Mouse (Mus musculus) ES-Bruce4 (cell line): Measurements from ENCODE around the gene Il33. TPM values are rescaled to one million over a fixed set of nuclear protein-coding genes. Genes with fewer than 3 reads are reported as not detected.

Experiments used
- H3K27ac ChIP-seq: 2 replicates; pipeline ENCODE4 v1.5.1; 2012; ENCODE audit warnings: low read length, inconsistent platforms; ENCODE audit not compliant: insufficient read depth
- H3K27me3 ChIP-seq: 2 replicates; pipeline ENCODE4 v1.6.1; 2012; ENCODE audit warnings: mild to moderate bottlenecking, low read length, inconsistent platforms; ENCODE audit not compliant: control insufficient read depth, poor library complexity, insufficient read depth, severe bottlenecking
- H3K36me3 ChIP-seq: 2 replicates; pipeline ENCODE4 v1.6.1; 2012; ENCODE audit warnings: inconsistent platforms, mild to moderate bottlenecking, low read length, moderate library complexity; ENCODE audit not compliant: control insufficient read depth, poor library complexity, insufficient read depth, severe bottlenecking
- H3K4me1 ChIP-seq: one replicate; pipeline ENCODE4 v1.8.1; 2011; ENCODE audit warnings: low read length; ENCODE audit not compliant: control insufficient read depth, insufficient read depth
- H3K4me3 ChIP-seq: 2 replicates; pipeline ENCODE4 v1.5.1; 2011; ENCODE audit warnings: low read depth, mild to moderate bottlenecking, low read length
- H3K9ac ChIP-seq: 2 replicates; pipeline ENCODE4 v1.6.1; 2012; ENCODE audit warnings: low read depth, mild to moderate bottlenecking, inconsistent platforms; ENCODE audit not compliant: poor library complexity, severe bottlenecking
- H3K9me3 ChIP-seq: replicated peaks from 2 replicates; pipeline ENCODE4 v1.6.1; 2012; ENCODE audit warnings: mild to moderate bottlenecking, low read length, inconsistent platforms; ENCODE audit not compliant: control insufficient read depth, poor library complexity, insufficient read depth, severe bottlenecking
- CTCF ChIP-seq: IDR thresholded peaks from one replicate; pipeline ENCODE4 v1.8.1; 2011; ENCODE audit warnings: low read depth, low read length
- EP300 ChIP-seq: IDR thresholded peaks from 2 replicates; pipeline ENCODE4 v1.6.1; 2011; ENCODE audit warnings: low read depth, low read length; ENCODE audit not compliant: insufficient read depth
- POLR2A ChIP-seq: IDR thresholded peaks from one replicate; pipeline ENCODE4 v1.8.1; 2011; ENCODE audit warnings: low read length; ENCODE audit not compliant: insufficient read depth
- polyA plus RNA-seq: library from polyadenylated mRNA; stranded (reverse); fragments of >200 nt; gene quantifications from 2 replicates; pipeline ENCODE4 v1.2.4, GENCODE M21; 2011; ENCODE audit warnings: low read depth; ENCODE audit not compliant: missing spikeins, insufficient read depth, insufficient read length

Gene Il33
- polyA plus RNA-seq, 1 experiment = 5.3 TPM

DNA sequence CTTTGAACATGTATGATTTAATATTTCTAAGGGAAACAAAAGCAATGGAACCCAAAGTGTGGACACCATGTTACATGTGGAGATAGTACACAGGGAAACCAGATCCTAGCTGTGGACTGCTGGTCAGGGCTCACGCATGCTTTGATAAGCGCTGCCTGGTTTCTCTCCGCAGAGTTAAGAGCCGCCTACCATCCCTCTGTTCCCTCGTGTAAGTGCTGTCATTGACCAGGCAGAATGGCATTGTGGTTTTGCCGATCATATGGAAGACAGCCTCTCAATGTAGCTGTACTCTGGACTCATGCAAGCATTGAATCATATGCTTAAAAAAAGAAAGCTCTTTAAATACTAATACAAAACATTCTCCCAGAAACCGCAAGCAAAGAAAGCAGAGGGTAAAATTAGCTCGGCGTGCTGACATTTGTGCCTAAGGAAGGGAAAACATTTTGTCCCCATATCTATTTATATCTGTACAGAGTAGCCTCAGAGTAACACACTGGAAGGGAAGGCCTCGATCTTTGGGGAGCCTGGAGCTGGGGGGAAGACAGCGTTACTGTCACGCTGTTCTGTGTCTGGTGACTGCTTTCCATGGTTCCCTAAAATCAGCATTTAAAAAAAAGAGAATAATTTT is 61.7 kb downstream of the Il33 start:
- Histone ChIP-seq H3K9ac (no peak overlapping the region), H3K27ac (no peak overlapping the region), H3K36me3 (no peaks in the 10 kb centered on the region), H3K4me3 (no peak overlapping the region), H3K9me3 (no peaks in the 10 kb centered on the region), H3K27me3 (no peaks in the 10 kb centered on the region), H3K4me1 (no peaks in the 10 kb centered on the region)
- TF ChIP-seq EP300 (no peak), POLR2A (no peak), CTCF (no peak)

DNA sequence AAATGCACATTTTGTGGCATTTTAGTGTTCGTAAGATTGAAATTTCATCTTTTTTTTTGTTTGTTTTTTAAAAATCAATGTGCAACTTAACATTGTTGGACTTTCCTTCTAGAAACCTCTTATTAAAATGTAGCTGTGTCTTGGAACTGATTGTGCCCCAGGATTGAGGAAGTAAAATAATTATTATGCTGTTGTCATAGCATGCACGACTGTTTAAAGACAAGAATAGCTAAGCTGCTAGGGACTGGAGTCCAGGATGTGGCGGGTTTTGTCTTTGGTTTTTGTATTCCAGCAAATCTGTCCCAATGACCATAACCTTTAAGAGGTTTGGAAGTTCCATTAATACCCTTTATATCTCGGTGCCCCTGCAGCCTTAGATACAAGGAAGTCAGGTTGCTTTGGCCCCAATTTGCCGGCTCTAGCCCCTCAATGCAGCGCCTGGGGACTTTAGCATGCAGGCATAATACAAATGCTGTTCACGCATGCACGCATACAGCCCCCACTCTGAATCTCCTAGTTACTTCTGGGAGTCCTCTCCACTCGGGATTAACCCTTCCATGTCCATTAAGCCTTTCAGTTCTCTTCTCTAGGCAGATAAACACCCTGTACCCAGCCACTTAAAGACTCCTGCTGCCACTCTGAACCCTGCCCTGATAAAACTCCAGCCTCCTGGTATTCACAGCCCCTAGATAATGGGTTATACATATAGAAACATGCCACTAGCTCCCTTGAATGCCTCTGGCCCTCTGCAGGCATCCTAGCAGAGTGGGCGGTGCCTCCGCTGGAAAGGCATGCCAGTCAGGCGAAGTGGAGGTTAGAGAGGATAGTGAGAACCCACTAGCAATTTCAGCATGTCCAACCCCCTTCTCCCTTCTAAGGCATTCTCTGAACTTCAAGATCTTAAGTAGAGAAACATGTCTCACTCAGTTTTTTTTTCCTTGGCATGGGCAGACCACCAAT is 75.8 kb downstream of the Il33 start:
- Histone ChIP-seq H3K4me1 (no peaks in the 10 kb centered on the region), H3K9ac (no peak overlapping the region), H3K27me3 (no peaks in the 10 kb centered on the region), H3K9me3 (no peaks in the 10 kb centered on the region), H3K36me3 (no peaks in the 10 kb centered on the region), H3K27ac (no peak overlapping the region), H3K4me3 (no peak overlapping the region)
- TF ChIP-seq EP300 = no peak
- TF ChIP-seq CTCF = no peak
- TF ChIP-seq POLR2A = no peak

DNA sequence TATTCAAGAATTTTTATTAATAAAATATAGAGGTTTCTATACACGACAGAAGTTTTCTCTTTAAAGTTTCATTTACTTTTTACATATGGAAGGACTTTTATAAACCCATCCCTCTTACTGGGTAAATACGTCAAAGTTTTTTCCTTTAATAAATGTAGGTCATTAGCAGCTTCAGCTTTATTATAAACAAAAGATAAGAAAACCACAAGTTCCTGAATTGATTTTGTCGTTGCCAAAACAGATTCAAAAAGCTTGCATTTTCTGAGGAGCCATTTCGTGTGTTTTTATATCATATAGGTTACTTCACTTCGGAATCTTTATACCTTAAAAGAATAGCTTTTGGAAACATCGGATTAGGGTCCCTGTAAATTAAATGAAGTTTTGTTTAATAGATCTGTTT is 76.6 kb downstream of the Il33 start:
- no peaks in the 10 kb centered on the region for H3K4me1 ChIP-seq
- H3K27ac ChIP-seq = no peak overlapping the region
- H3K36me3 ChIP-seq = no peaks in the 10 kb centered on the region
- no peak overlapping the region for H3K9ac ChIP-seq
- no peaks in the 10 kb centered on the region for H3K9me3 ChIP-seq
- no peak overlapping the region for H3K4me3 ChIP-seq
- H3K27me3 ChIP-seq = no peaks in the 10 kb centered on the region
- TF ChIP-seq CTCF = no peak
- no peak for TF ChIP-seq EP300
- no peak for TF ChIP-seq POLR2A

DNA sequence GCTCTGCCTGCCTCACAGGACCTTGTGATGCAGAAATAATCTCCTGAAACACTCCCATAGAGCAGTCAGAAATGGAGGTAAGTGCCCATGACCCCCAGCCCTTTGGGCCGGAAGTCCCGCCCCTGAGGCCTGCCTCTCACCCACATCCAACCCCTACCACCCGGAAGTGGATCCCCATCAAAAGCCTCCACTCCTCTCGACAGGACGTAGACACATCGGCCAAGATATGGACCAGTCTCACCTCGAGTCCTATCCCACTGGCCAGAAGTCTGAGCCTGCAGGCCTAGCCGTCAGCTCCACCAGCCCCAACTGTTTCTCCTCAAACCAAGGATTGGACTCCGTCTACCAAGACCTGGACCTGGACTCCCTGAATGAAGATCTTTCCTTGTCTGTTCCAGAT is 78.7 kb downstream of the Il33 start, which contains the start of gene Trpd52l3:
Gene Trpd52l3, plus strand, starts transcription at position 170 of the 400 bp plus-strand sequence.
- H3K4me1 ChIP-seq = no peaks in the 10 kb centered on the region
- H3K27me3 ChIP-seq = no peaks in the 10 kb centered on the region
- H3K9ac ChIP-seq = no peak within 1 kb of the TSS
- H3K36me3 ChIP-seq = no peaks in the 10 kb centered on the region
- H3K9me3 ChIP-seq = no peaks in the 10 kb centered on the region
- H3K4me3 ChIP-seq = no peak within 1 kb of the TSS
- no peak within 1 kb of the TSS for H3K27ac ChIP-seq
- no peak for TF ChIP-seq EP300
- TF ChIP-seq CTCF = no peak
- no peak for TF ChIP-seq POLR2A

DNA sequence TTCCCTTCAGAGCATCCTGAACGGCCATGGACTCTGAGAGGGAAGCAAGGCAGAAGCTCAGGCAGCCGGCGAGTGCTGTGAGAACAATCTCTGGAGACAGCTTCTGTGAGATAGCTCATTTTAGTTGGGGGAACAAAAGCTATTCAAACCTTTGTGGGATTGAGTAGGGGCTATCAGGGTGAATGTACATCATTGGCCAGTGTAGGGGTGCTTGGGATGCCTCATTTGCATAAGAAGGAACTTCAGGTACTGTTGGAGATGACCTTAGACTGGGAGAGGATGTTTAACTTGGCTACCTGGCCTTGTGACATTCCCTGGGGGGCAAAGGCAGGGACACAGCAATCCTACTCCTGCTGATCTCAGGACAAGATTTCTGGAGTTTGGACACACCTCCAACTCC is 81.5 kb downstream of the Il33 start:
- Histone ChIP-seq H3K27me3 (no peaks in the 10 kb centered on the region; the same call in 1 of the 2 replicates), H3K4me1 (no peaks in the 10 kb centered on the region), H3K36me3 (no peaks in the 10 kb centered on the region), H3K4me3 (no peak overlapping the region), H3K27ac (no peak overlapping the region), H3K9ac (no peak overlapping the region), H3K9me3 (no peaks in the 10 kb centered on the region)
- no peak for TF ChIP-seq CTCF
- TF ChIP-seq EP300 = peak; percentile 58; the same call in 1 of the 2 replicates
- TF ChIP-seq POLR2A = no peak

Other genes with a start within 250 kb of the Il33 start
- 0.99 TPM in 1 of 2 replicates, not detected in the other for gene Mlana, start 227.3 kb upstream of the Il33 start, polyA plus RNA-seq
- gene 9930021J03Rik, start 119.1 kb upstream of the Il33 start, polyA plus RNA-seq = 33.7 and 33.8 TPM in 2 replicates
- 7.5 and 9.9 TPM in 2 replicates for gene Ranbp6, start 112.1 kb upstream of the Il33 start, polyA plus RNA-seq
- not detected in 2 replicates for gene Trpd52l3, start 78.7 kb downstream of the Il33 start, polyA plus RNA-seq
- 104 and 107 TPM in 2 replicates for gene Uhrf2, start 105.4 kb downstream of the Il33 start, polyA plus RNA-seq